Mouse (Mus musculus) kidney, postnatal 25 days (tissue): ENCODE data around the gene Olfr1113.
"Not testable (repeated sequence)": the region's sequence is repeated elsewhere in the genome, so short reads cannot be mapped to it uniquely, and the experiment has no call there.

Experiments
- DNase-seq, 2 experiments: peaks; one replicate each; pipeline ENCODE4 v3.0.0; 2021; ENCODE audit warnings: mixed read lengths in 2 of 2

Gene Olfr1113

GRCm38 (mm10) chr2:87208670-87209069, at the start of gene Olfr1113:
Gene Olfr1113, plus strand, starts transcription at chr2:87208970.
- DNase-seq: no peak

DNA sequence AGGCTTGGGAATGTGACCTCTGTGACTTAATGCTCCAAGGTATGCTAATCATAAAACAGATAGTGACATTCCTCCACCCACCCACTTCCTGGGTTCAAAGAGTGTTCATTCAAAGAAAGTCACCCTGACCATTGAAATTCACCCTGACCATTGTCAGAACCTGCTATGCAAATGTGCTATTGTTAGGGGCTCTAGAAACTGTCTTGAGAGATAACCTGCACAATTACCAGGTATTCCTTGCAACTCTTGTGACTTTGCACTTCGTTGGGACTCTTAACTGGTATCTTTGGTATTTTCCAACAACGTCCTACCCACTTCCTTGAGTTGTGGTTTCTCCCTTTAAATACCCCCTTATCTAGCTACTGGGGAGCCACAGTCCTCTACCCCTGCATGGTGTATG, 41.0 kb upstream of the Olfr1113 start:
- DNase-seq: not testable (repeated sequence)

DNA sequence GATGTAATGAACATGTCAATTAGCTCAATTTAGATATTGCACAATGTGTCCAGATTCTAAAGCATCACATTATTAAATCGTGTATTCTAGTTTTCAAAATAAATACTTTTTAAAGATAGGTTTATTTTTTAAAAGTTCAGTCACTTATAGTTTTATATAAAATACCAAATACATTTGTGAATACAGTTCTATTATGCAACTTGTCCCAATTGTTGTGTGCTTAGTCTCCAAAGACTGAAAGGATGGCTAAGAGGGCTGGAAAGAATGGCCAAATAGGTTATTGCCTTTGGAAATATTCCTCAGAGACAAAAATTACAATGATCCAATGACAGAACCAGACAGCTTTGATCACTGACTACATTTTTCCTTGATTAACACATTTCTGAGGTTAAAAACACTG, 21.3 kb upstream of the Olfr1113 start, which contains the start of gene Olfr1112:
TSS of gene Olfr1112 (plus strand) at position 301 of the 400 bp plus-strand sequence.
- DNase-seq: no peak

- DNase-seq: no peak
These were observed 38.9 kb downstream of the Olfr1113 start, which contains the start of gene Olfr1115 for GRCm38 (mm10) chr2:87247713-87248112. Gene Olfr1115, plus strand, starts transcription at chr2:87248013.
